9 mouse cellular contexts compared by ENCODE assay signal in the genomic region with DNA sequence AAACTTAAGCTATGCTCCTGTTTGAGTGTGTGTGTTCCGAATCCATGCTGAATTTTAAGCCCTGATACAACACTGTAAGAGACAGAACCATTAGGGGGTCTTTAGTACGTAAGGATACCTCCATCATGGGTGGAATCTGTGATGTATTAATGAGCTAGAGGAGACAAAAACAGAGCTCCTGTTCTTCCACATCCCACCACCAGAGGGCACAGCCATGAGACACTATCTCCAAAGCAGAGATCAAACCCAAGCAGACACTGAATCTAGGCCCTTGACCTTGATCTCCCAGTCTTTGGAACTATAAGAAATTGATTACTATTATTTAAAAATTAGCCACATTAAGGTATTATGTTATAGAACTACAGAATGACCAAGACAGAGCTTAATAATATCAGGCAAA.
DNase-seq lines count a peak whose midpoint lies in the region; ATAC-seq and TF ChIP-seq lines count a peak whose summit lies in the region.
"Had no signal": no experiment of that assay in that cellular context is flagged by ENCODE, and none has a peak within 500 bp of the region (broad histone marks: within the 10 kb centered on the region; RNA-seq: fewer than 3 reads in every experiment).

No protein-coding gene starts in this region.

- no peak overlapping the region for H3K4me3 ChIP-seq in intestine, postnatal 0 days (ENCODE audit: low read depth, low read length)
- H3K4me3 ChIP-seq in intestine, embryonic 15.5 days (replicated peaks), result no peak overlapping the region
- H3K4me3 ChIP-seq: erythroblast, embryonic 14.5 days had no signal

- peak; percentile 17 for DNase-seq in CD4-positive, CD25-positive, alpha-beta regulatory T cell, adult 2 months (ENCODE audit: low read depth, low spot score)
- DNase-seq in thymus, postnatal 4 days, result peak; percentile 41
- DNase-seq in thymus, postnatal 25 days, result no peak
- DNase-seq in layer of hippocampus, postnatal 10 days (ENCODE audit: low spot score in 2 of 2), result peak; percentile 29 to 41
- no peak for DNase-seq in MN1 (ENCODE audit: low spot score)

- no peak overlapping the region for H3K27ac ChIP-seq in intestine, postnatal 0 days (ENCODE audit: low read depth, low read length)
- H3K27ac ChIP-seq in intestine, embryonic 15.5 days, result no peak overlapping the region

- peak; percentile 67 for TF ChIP-seq CTCF in intestine, postnatal 0 days (IDR thresholded peaks at IDR 0.05; ENCODE audit: low read depth)

- no peak overlapping the region for H3K4me2 ChIP-seq in intestine, postnatal 0 days (replicated peaks; ENCODE audit: low read depth)
- H3K4me2 ChIP-seq in intestine, embryonic 15.5 days (replicated peaks), result no peak overlapping the region

- WGBS in intestine, postnatal 0 days, result 43% methylated on average over 2 of the region's 2 CpGs
- WGBS in intestine, embryonic 15.5 days, result 39% methylated on average over 2 of the region's 2 CpGs

- no peaks in the 10 kb centered on the region for H3K4me1 ChIP-seq in intestine, postnatal 0 days (replicated peaks; ENCODE audit: control insufficient read depth, insufficient read depth, low read length)
- no peaks in the 10 kb centered on the region for H3K4me1 ChIP-seq in intestine, embryonic 15.5 days (replicated peaks)

- ATAC-seq in CD4-positive, CD25-positive, alpha-beta regulatory T cell, adult 4 months, result no peak
- ATAC-seq in intestine, postnatal 0 days, result no peak
- no peak for ATAC-seq in intestine, embryonic 15.5 days

- H3K36me3 ChIP-seq in intestine, postnatal 0 days (ENCODE audit: control insufficient read depth, insufficient read depth), result no peaks in the 10 kb centered on the region
- no peaks in the 10 kb centered on the region for H3K36me3 ChIP-seq in intestine, embryonic 15.5 days

- no peaks in the 10 kb centered on the region for H3K9me3 ChIP-seq in intestine, postnatal 0 days (ENCODE audit: control insufficient read depth)
- no peaks in the 10 kb centered on the region for H3K9me3 ChIP-seq in intestine, embryonic 15.5 days

- H3K9ac ChIP-seq in intestine, postnatal 0 days (ENCODE audit: low read depth, low read length), result no peak overlapping the region
- H3K9ac ChIP-seq in intestine, embryonic 15.5 days, result no peak overlapping the region

- no peaks in the 10 kb centered on the region for H3K27me3 ChIP-seq in intestine, postnatal 0 days (replicated peaks; ENCODE audit: control insufficient read depth, insufficient read depth, low read length)
- no peaks in the 10 kb centered on the region for H3K27me3 ChIP-seq in intestine, embryonic 15.5 days (replicated peaks)

Comparison
In these comparisons a context has a peak if more than half of its experiments do, and no peak if none do; other contexts are left out.
1. DNase-seq: peak in CD4-positive, CD25-positive, alpha-beta regulatory T cell, adult 2 months (single experiment), thymus, postnatal 4 days (single experiment) and layer of hippocampus, postnatal 10 days (2 of 2); none in thymus, postnatal 25 days (single experiment) and MN1 (single experiment).